Mouse (Mus musculus) induced T-regulatory cell, adult 2 months (primary cell): Measurements from ENCODE around the gene Lztr1.

Source experiments
- DNase-seq: peaks from one replicate; pipeline ENCODE4 v3.0.0-alpha.2; 2012; ENCODE audit warnings: low read depth

Gene Lztr1

DNA sequence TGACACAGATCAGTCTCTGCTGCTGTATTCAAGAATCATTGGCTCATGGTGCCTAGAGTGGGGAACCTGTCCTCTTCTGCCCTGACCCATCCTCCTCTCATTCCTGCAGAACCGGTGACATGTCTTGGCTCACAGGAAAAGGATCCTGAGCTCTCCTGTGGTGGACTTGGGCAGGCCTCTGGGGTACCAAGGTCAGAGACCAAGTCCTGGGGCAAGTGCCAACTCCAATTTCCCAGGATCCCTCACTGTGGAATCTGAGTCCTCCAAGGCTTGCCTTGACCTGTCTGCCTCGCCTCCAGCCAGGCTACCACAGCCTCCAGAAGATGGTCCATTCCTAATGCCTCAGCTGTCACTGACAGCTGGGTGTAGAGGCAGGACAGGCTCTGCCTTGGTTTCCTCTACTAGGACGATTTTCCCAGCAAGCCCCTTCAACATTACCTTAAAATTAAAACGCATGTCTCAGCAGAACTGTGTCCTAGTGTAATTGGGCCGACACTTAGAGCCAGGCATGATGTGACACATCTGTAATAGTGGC, 1.4 kb upstream of the Lztr1 start:
- no peak for DNase-seq

DNA sequence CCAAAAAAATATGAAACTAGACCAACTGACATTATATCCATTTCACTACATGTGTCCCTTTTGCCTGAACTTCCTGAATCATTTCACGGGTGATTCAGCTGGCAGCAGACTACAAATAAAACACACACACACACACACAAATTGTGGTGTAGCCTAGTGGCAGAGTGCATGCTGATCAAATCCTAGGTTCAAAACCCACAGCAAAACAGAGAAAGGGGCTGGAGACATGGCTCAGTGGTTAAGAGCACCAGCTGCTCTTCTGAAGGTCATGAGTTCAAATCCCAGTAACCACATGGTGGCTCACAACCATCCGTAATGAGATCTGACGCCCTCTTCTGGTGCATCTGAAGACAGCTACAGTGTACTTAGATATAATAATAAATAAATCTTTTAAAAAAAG, 457 bp upstream of the Lztr1 start:
- DNase-seq = peak; percentile 43

- DNase-seq = no peak
Observed at GRCm38 (mm10) chr16:17509240-17509597, 731 bp downstream of the Lztr1 start.

GRCm38 (mm10) chr16:17510143-17510542, 1.7 kb downstream of the Lztr1 start:
- no peak for DNase-seq

DNA sequence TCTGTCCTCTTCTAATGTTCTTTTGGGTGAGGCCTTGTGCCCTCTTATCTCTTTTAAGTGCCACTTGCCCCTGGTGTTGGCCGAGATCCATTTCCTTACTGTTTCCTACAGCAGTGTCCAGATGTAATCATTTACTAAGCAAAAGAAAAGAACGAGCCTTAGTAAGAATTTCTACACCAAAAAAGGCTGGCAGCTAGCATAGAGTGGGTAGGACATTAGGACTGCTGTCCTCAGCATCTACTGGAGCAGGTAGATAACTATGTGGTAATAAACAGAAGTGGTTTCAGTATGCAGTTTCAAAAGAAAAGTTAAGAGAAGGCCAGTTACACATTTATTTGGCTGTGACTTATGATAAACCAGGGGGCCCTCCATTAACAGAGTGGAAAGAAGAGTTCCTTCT, 2.2 kb downstream of the Lztr1 start:
- DNase-seq = no peak

GRCm38 (mm10) chr16:17511431-17511830, 2.9 kb downstream of the Lztr1 start:
- DNase-seq = no peak

GRCm38 (mm10) chr16:17518910-17519309, 10.4 kb downstream of the Lztr1 start:
- DNase-seq = no peak

- DNase-seq = no peak
Observed at GRCm38 (mm10) chr16:17524156-17524555, 15.7 kb downstream of the Lztr1 start.

GRCm38 (mm10) chr16:17525524-17525923, 17.0 kb downstream of the Lztr1 start:
- no peak for DNase-seq

DNA sequence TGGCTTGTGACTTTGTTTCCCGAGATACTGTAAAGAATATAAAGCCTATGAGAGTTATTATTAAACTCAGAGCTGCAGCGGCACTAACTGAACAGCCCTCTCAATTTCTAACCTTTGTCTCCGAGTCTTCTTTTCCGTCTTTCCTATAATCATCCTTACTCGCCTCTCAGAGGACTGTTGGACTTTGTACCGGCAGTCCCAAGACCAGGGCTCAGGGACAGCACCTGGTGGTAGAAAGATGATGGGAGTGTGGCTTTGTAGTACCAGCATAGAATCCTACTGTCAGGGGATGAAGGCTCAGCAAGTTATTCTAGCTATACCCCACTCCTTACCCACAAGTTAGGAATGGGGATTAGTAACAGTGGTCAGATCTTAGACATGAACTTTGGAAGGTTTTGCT, 17.7 kb downstream of the Lztr1 start:
- no peak for DNase-seq

GRCm38 (mm10) chr16:17527606-17528005, 19.1 kb downstream of the Lztr1 start:
- no peak for DNase-seq

DNA sequence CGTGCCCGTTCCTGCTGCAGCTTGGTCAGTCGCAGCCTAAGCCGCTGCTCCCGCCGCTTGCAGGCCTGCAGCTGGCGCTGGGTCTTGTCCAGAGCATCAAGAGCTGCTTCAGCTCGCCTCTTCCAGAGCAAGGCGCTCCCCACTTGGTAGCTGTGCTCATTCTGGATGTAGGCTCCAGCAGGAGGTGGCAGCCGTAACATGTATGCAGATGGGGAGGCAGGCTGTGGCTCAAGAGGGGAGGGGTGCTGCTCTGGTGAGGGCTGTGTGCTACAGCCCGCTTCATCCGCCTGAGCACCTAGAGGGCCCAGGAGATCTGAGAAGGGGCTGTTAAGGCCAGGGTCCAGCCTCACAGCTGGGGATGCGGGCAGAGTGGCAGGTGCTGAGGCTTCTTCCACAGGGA, 19.8 kb downstream of the Lztr1 start:
- DNase-seq = no peak

DNA sequence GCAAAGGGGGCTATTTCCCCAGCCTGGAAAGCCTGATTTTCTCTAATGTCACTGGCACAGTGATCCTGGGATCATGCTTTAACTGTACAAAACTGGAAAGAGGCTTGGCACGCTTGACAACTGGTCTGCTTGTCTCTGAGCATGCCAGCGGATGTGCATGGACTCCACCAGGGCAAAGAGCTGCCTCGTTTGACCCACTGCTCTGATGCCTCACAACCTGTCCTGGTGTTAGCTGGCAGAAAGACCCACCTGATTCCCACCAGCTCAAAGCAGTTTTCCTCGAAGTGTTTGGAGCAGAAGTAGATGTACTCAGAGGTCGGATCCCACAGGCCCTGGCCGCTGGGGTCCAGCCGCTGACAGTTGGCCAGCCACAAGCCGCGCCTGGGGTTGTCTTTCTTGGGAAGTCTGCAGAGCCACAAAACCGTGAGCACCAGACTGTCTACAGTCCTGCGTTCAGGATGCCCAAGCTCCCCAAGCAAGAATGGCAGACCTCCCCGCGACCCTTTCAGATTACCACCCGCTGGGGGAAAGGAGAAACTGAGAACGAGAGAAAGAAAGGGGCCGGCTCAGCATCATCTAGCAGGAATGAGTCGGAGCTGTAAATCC, 21.6 kb downstream of the Lztr1 start:
- DNase-seq = peak; percentile 36

DNA sequence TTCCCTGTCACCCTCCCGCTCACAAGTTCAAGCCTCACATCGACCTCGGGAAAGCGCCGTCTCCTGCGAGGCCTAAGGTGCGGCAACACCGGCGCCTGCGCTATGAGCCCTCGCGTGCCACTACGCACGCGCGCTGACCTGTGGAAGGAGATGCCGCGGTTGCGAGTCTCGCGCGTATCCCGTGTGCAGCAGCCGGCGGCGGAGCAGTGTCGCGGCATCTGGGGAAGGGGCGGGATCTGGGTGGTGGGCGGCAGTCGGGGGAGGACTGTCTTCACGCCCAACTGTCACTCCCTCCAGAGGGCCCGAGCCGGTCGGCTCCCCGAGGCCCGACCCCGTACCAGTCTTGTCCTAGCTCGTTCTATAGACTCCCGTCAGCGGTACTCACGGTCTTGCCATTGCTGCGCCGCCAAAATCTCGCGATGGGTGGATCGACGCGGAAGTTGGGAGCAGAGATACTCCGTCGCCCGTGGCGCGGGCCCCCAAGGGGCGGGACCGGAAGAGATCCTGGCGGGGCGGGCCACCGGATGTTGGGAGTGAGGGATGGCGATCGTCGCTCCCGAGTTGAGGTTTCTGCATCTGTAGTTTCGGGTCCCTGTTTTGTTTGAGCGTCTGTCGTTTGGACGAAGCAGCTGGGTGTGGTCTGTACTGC, 22.3 kb downstream of the Lztr1 start, which contains the start of gene Thap7:
Gene Thap7 (minus strand): TSS at position 497 of the 649 bp plus-strand sequence.
- peak; percentile 99 for DNase-seq

- peak; percentile 35 for DNase-seq
Observed at GRCm38 (mm10) chr16:17532271-17532670, 23.8 kb downstream of the Lztr1 start.

DNA sequence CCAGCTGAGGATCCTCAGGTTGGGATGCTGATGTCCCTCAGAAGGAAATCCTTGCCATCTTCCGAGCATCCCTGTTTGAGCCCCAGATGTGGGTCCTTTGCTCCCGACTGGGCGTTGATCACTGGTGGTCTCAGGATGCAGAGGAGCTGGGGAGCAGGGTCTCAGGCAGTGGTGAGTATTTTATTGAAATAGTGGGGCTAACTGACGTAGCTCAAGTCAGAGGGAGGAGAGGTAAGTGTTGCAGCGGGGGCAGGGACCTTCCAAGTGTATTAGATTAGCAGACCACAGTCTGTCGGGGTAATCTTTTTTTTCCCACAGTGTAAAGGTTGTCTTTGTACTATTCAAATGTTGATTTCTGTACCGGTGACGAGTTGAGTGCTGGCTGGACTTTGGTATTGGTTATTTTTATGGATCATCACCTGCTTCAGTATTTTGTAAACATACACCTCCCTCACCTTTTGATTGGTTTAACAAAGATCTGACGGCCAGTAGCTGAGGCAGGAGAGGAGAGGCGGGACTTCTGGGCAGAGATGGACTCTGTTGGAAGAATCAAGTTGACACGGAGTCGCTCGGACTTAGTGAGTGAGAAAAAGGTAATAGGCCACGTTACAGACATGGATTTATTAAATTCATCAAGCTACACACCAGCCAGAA, 24.3 kb downstream of the Lztr1 start:
- no peak for DNase-seq

DNA sequence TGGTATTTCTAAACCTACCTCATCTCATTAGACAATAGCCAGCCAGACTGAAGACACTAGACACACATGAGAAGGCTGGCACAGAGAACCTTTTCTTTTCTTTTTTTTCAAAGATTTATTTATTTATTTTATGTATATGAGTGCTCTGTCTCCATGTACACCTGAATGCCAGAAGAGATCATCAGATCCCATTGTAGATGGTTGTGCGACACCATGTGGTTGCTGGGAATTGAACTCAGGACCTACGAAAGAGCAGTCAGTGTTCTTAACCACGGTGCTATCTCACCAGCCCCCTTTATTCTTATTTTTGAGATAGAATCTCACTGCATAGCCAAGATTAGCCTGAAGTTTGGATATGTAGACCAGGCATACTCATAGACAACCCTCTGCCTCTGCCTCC, 28.1 kb downstream of the Lztr1 start:
- no peak for DNase-seq

- no peak for DNase-seq
Observed at GRCm38 (mm10) chr16:17542632-17543031, 34.1 kb downstream of the Lztr1 start.

GRCm38 (mm10) chr16:17552837-17553236, 44.3 kb downstream of the Lztr1 start:
- no peak for DNase-seq

DNA sequence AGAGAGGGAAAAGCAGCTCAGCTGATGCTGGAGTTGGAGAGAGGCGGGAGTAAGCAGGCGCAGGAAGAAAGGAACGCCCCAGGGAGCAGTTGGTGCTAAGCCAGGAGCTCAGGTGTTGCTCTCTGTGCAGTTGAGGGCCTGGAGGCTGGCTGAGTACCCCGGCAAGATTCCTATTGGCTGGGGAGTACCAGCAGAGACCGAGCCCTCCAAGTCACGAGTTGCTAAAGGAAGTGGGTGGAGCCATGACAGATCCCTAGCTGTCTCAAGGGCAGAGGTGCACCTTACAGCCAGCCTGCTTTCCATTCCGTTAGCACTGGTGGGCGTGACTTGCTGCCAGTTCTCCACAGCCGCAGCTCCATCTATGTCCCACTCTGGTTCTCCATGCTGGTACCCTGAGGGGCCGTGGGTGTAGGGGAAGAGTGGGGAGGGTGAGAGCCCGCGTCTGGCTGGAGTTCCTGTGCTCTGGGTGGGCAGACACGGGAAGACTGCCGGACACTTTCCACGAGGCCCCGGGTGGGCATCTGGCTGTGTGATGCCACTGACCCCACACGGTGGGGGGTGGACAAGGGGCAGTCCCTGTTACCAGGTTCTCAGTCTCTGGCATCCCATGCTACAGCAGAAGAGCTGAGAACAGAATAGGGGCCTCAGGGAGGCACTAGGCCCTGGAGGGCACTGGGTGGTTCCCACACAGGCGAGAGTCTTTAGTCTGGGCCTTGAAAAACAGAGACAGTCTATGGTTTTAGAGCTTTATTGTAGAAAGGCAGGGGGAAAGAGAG, 45.6 kb downstream of the Lztr1 start:
- peak; percentile 92 for DNase-seq

DNA sequence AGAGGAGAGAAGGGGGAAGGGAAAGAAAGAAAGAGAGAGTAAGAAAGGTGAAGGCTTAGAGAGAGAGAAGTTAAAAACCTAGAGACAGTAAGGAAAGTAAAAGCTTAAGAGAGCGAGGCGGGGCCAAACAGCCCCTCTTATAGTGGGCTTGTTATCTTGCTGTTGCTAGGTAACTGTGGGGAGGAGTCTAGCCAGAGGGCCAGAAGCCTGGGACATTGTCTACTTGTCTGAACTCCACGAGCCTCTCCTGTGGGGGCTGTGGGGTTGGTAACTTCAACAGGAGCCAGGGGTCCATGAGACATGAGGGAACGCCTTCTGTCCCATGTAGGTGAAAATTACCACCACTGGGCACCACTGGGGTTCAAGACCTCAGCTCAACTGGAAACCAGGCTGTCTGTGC, 46.2 kb downstream of the Lztr1 start:
- peak; percentile 34 for DNase-seq

- no peak for DNase-seq
Observed at GRCm38 (mm10) chr16:17556180-17556579, 47.7 kb downstream of the Lztr1 start.

DNA sequence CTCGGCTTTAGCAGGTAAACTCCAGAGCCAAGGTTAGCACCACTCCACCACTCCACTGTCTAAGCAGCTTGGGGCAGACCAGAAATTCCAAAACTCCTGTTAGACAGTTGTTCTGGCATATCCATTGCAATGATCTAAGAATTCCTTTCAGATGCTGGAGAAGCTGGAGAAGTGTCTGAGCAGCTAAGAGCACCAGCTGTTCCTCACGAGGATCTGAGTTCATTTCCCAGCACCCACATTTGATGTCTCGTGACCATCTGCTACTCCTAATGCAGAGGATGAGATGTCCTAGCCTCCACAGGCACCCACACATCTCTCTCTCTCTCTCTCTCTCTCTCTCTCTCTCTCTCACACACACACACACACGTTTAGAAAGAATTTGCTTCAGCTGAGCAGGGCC, 48.4 kb downstream of the Lztr1 start:
- no peak for DNase-seq
